Mouse (Mus musculus) CH12.LX (cell line): ENCODE measurements around the gene Ptgdr2. TPM values are rescaled to one million over a fixed set of nuclear protein-coding genes. Genes with fewer than 3 reads are reported as not detected.

Source experiments
- DNase-seq: peaks from one replicate; pipeline ENCODE4 v3.0.0-alpha.2; 2013; ENCODE audit errors: extremely low read depth
- H3K27ac ChIP-seq: 2 replicates; pipeline ENCODE4 v1.5.1; 2012; ENCODE audit warnings: low read depth, mild to moderate bottlenecking, control low read depth, moderate library complexity; ENCODE audit not compliant: insufficient read depth
- H3K27me3 ChIP-seq: replicated peaks from 2 replicates; pipeline ENCODE3; 2012; ENCODE audit warnings: inconsistent platforms
- H3K36me3 ChIP-seq, 2 experiments: replicated peaks in 1 of 2; 2 replicates each; pipeline versions ENCODE3 to v1.6.1; 2012; ENCODE audit warnings: inconsistent platforms in 1 of 2, low read length in 1 of 2, mild to moderate bottlenecking in 1 of 2, mixed read lengths in 1 of 2, moderate library complexity in 1 of 2; ENCODE audit not compliant: control insufficient read depth in 1 of 2, insufficient read depth in 1 of 2
- H3K4me1 ChIP-seq, 2 experiments: 2 replicates each; pipeline ENCODE4 v1.6.1; 2012; ENCODE audit warnings: inconsistent platforms in 1 of 2, moderate library complexity in 1 of 2; ENCODE audit not compliant: insufficient read depth in 2 of 2, control insufficient read depth in 1 of 2
- H3K4me2 ChIP-seq: 2 replicates; pipeline ENCODE4 v1.6.1; 2012; ENCODE audit warnings: low read depth, mild to moderate bottlenecking, control low read depth; ENCODE audit not compliant: poor library complexity, insufficient read depth, severe bottlenecking
- H3K4me3 ChIP-seq, 3 experiments: fragments of 150-350 bp in 1 of 3; sonication (generic) in 1 of 3; replicated peaks in 1 of 3; 2 replicates each; pipeline versions ENCODE3 to v1.5.1; 2011 to 2012; ENCODE audit warnings: low read depth in 2 of 3, low read length in 2 of 3, mild to moderate bottlenecking in 2 of 3, moderate library complexity in 2 of 3, control low read depth in 1 of 3, improper control_type of control experiment in 1 of 3, inconsistent platforms in 1 of 3, mixed read lengths in 1 of 3; ENCODE audit not compliant: poor library complexity in 1 of 3
- H3K79me2 ChIP-seq: replicated peaks from 2 replicates; pipeline ENCODE4 v1.6.1; 2012; ENCODE audit warnings: mild to moderate bottlenecking, moderate library complexity; ENCODE audit not compliant: control insufficient read depth, poor library complexity, insufficient read depth, severe bottlenecking; ENCODE audit errors: extremely low read depth
- H3K9ac ChIP-seq: 2 replicates; pipeline ENCODE4 v1.6.1; 2012; ENCODE audit warnings: low read depth, mild to moderate bottlenecking, control low read depth, moderate library complexity; ENCODE audit not compliant: insufficient read depth
- H3K9me3 ChIP-seq: replicated peaks from 2 replicates; pipeline ENCODE3; 2012; ENCODE audit warnings: low read length, inconsistent platforms, mixed read lengths
- CHD1 ChIP-seq: IDR thresholded peaks from 2 replicates; pipeline ENCODE4 v1.6.1; 2012; ENCODE audit warnings: low read depth, low read length, improper control_type of control experiment, inconsistent platforms
- E2F4 ChIP-seq: IDR thresholded peaks from 2 replicates; pipeline ENCODE4 v1.6.1; 2011; ENCODE audit warnings: low read depth, low read length, improper control_type of control experiment; ENCODE audit not compliant: insufficient replicate concordance
- GABPA ChIP-seq: IDR thresholded peaks from 2 replicates; pipeline ENCODE4 v1.6.1; 2012; ENCODE audit warnings: low read depth, low read length, improper control_type of control experiment, inconsistent platforms; ENCODE audit not compliant: insufficient replicate concordance
- HCFC1 ChIP-seq: IDR thresholded peaks from 2 replicates; pipeline ENCODE4 v1.6.1; 2012; ENCODE audit warnings: low read depth, mild to moderate bottlenecking, inconsistent platforms, low read length, improper control_type of control experiment
- JUN ChIP-seq: IDR thresholded peaks from 2 replicates; pipeline ENCODE4 v1.6.1; 2011; ENCODE audit warnings: low read depth, mild to moderate bottlenecking, low read length, improper control_type of control experiment, moderate library complexity; ENCODE audit not compliant: insufficient read depth
- JUND ChIP-seq: conservative IDR thresholded peaks from 2 replicates; pipeline ENCODE4 v1.6.1; 2011; ENCODE audit warnings: low read depth, low read length, improper control_type of control experiment
- KAT2A ChIP-seq: IDR thresholded peaks from 2 replicates; pipeline ENCODE4 v1.6.1; 2012; ENCODE audit warnings: low read length, improper control_type of control experiment, inconsistent platforms; ENCODE audit not compliant: insufficient replicate concordance
- MAZ ChIP-seq: IDR thresholded peaks from 2 replicates; pipeline ENCODE4 v1.6.1; 2012; ENCODE audit warnings: low read depth, mild to moderate bottlenecking, inconsistent platforms, low read length, improper control_type of control experiment, moderate library complexity
- MXI1 ChIP-seq: IDR thresholded peaks from 2 replicates; pipeline ENCODE4 v1.6.1; 2011; ENCODE audit warnings: mild to moderate bottlenecking, low read depth, low read length, improper control_type of control experiment
- MYC ChIP-seq: IDR thresholded peaks from 2 replicates; pipeline ENCODE4 v1.6.1; 2011; ENCODE audit warnings: low read depth, mild to moderate bottlenecking, improper control_type of control experiment, low read length
- NELFE ChIP-seq: IDR thresholded peaks from 2 replicates; pipeline ENCODE4 v1.6.1; 2011; ENCODE audit warnings: low read depth, low read length, improper control_type of control experiment
- NRF1 ChIP-seq: IDR thresholded peaks from 2 replicates; pipeline ENCODE4 v1.6.1; 2014; ENCODE audit warnings: low read depth, mild to moderate bottlenecking, inconsistent platforms, low read length, improper control_type of control experiment, moderate library complexity
- POLR2A ChIP-seq: IDR thresholded peaks from 2 replicates; pipeline ENCODE4 v1.6.1; 2011; ENCODE audit warnings: low read depth, mild to moderate bottlenecking, improper control_type of control experiment, low read length
- RAD21 ChIP-seq: IDR thresholded peaks from 2 replicates; pipeline ENCODE4 v1.6.1; 2011; ENCODE audit warnings: low read depth, mild to moderate bottlenecking, low read length, improper control_type of control experiment, moderate library complexity
- RCOR1 ChIP-seq: conservative IDR thresholded peaks from 2 replicates; pipeline ENCODE4 v1.6.1; 2012; ENCODE audit warnings: low read depth, mild to moderate bottlenecking, inconsistent platforms, low read length, improper control_type of control experiment
- SMC3 ChIP-seq: IDR thresholded peaks from 2 replicates; pipeline ENCODE4 v1.6.1; 2011; ENCODE audit warnings: low read depth, low read length, improper control_type of control experiment
- TBP ChIP-seq: conservative IDR thresholded peaks from 2 replicates; pipeline ENCODE4 v1.6.1; 2011; ENCODE audit warnings: low read depth, low read length, improper control_type of control experiment
- UBTF ChIP-seq: IDR thresholded peaks from 2 replicates; pipeline ENCODE4 v1.6.1; 2012; ENCODE audit warnings: low read depth, mild to moderate bottlenecking, inconsistent platforms, low read length, improper control_type of control experiment, moderate library complexity
- dilution Hi-C: fragments of 300-500 bp; cut with MboI; formaldehyde crosslinking; loops from 2 replicates; pipeline ENCODE4 v1.14.3; 2020; ENCODE audit warnings: low sequenced_read_pairs; ENCODE audit not compliant: extremely low pct_unique_long_range_greater_than_20kb, extremely low pct_ligation_motif_present
- in situ Hi-C: fragments of 300-500 bp; cut with MboI; formaldehyde crosslinking; loops from 3 replicates; pipeline ENCODE4 v1.14.3; 2019; ENCODE audit warnings: low sequenced_read_pairs, low pct_ligation_motif_present, low pct_unique_long_range_greater_than_20kb, mixed read lengths
- polyA plus RNA-seq: library from polyadenylated mRNA; unstranded; fragments of >175 nt; gene quantifications from 2 replicates; pipeline ENCODE4 v1.2.1, GENCODE M21; 2012; ENCODE audit warnings: low read depth; ENCODE audit not compliant: insufficient read length
- total RNA-seq, 2 experiments: library from RNA; depleted of rRNA; stranded (reverse); fragments of 300-350 nt in 1 of 2; fragments of >200 nt in 1 of 2; gene quantifications; 2 replicates each; pipeline ENCODE4 v1.2.3; 2012 to 2014

Ptgdr2 gene
- total and polyA plus RNA-seq, 3 experiments = 0.13 TPM; not detected in 2

DNA sequence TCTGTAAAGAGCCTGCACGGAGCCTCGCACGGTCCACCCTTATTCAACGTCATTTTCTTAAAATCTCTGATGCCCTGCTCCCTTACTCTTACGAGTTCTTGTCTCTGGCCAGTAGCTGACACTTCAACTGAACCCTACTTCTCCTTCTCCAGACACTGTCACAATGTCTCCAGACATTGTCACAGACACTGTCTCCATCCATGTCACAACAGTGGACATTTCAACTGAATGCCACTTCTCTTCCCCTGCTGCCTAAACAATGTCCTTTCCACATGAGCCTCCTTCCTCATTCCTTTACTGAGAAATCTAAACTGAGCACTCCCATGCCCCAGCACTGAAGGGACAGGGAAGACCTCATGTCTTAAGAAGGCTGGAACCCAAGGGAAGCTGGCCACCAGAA lies 10.3 kb downstream of the Ptgdr2 start:
- peaks cover 15% of the 10 kb centered on the region for H3K27me3 ChIP-seq
- peak overlapping the region; percentile 76 to 91 (median 85) for H3K4me3 ChIP-seq
- dilution Hi-C loops (no loop called here), in situ Hi-C loops (no loop called here)
- TF ChIP-seq NRF1 = no peak
- TF ChIP-seq HCFC1 = no peak
- TF ChIP-seq SMC3 = no peak
- TF ChIP-seq MYC = no peak
- TF ChIP-seq E2F4 = no peak
- TF ChIP-seq JUND = no peak
- no peak for TF ChIP-seq RCOR1
- TF ChIP-seq MAZ = no peak
- TF ChIP-seq NELFE = no peak
- H3K36me3 ChIP-seq = peaks cover 30 to 50% of the 10 kb centered on the region in 2 experiments
- H3K9me3 ChIP-seq = no peaks in the 10 kb centered on the region
- peaks cover 31% of the 10 kb centered on the region for H3K79me2 ChIP-seq
- no peak for DNase-seq
- peak overlapping the region; percentile 95 for H3K4me2 ChIP-seq
- peak overlapping the region; percentile 54 for H3K9ac ChIP-seq
- H3K4me1 ChIP-seq = peaks cover 21 to 50% of the 10 kb centered on the region in 2 experiments
- H3K27ac ChIP-seq = no peak overlapping the region

DNA sequence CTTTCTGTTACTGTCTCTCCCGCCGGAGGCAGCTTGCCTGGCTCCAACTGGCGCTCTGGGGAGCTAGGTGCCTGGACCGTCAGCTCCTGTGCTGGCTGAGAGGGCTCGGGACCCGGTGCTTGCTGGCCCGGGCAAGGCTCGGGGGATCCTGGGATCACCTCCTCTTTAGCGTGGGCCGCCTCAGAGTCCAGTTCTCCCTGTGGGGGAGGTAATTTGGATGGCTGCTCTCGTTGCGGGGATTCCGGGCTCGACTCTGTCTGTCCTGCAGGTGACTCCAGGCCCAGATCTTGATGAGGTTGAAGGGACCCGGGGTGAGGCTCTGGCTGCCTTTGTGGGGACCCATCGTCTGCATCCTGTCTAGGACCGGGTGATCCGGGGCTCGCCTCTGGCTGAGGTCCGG lies 11.5 kb downstream of the Ptgdr2 start:
- Histone ChIP-seq H3K9me3 (no peaks in the 10 kb centered on the region), H3K4me3 (peak overlapping the region; percentile 76 to 91 (median 85)), H3K4me1 (peaks cover 21 to 47% of the 10 kb centered on the region in 2 experiments), H3K4me2 (peak overlapping the region; percentile 95), H3K79me2 (peaks cover 31% of the 10 kb centered on the region), H3K27ac (no peak overlapping the region), H3K9ac (peak overlapping the region; percentile 54), H3K27me3 (peaks cover 19% of the 10 kb centered on the region), H3K36me3 (peaks cover 19 to 38% of the 10 kb centered on the region in 2 experiments)
- dilution Hi-C loops = no loop called here
- DNase-seq = no peak
- no peak for TF ChIP-seq MYC
- TF ChIP-seq CHD1 = no peak
- no peak for TF ChIP-seq MXI1
- TF ChIP-seq POLR2A = no peak
- TF ChIP-seq UBTF = no peak
- no peak for TF ChIP-seq GABPA
- TF ChIP-seq RAD21 = no peak
- no peak for TF ChIP-seq JUN
- no peak for TF ChIP-seq TBP
- no peak for TF ChIP-seq KAT2A
- in situ Hi-C loops = no loop called here
